Comparison of ENCODE assay signal across 30 mouse cellular contexts in the genomic region with DNA sequence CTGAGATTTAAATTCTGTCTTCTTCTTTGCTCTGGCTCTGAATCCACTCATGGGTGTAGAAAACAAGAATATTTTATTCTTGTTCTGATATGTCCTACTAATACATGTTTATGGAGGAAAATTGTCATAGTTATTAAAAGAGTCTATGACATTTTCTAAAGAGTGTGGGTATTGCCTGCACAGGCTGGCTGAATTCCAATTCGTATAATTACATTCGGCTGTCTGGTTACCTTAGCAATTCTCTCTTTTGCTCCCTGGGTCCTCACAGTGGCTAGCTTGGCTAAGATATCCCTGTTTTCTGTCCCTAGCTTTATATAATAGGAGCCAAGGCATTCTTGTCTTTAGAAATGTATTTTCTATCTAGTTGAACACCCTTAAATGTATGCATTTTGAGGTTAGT.
"Had no signal": no experiment of that assay in that cellular context is flagged by ENCODE, and none has a peak within 500 bp of the region (broad histone marks: within the 10 kb centered on the region; RNA-seq: fewer than 3 reads in every experiment).

No protein-coding gene starts in this region.

- ATAC-seq: liver, embryonic 12.5 days; liver, postnatal 0 days; lung, postnatal 0 days; midbrain, embryonic 13.5 days; midbrain, embryonic 15.5 days had no signal

- H3K9me3 ChIP-seq: limb, embryonic 10.5 days; limb, embryonic 12.5 days; limb, embryonic 13.5 days; limb, embryonic 15.5 days; liver, embryonic 12.5 days; liver, embryonic 13.5 days; liver, embryonic 15.5 days; lung, embryonic 15.5 days; midbrain, embryonic 10.5 days; midbrain, embryonic 12.5 days; midbrain, embryonic 13.5 days; midbrain, embryonic 15.5 days; neural tube, embryonic 12.5 days had no signal

- H3K27me3 ChIP-seq: limb, embryonic 15.5 days; liver, embryonic 12.5 days; liver, embryonic 13.5 days; liver, embryonic 15.5 days; lung, embryonic 15.5 days; megakaryocyte, embryonic 14.5 days; midbrain, embryonic 12.5 days; midbrain, embryonic 13.5 days; midbrain, embryonic 15.5 days; neural tube, embryonic 12.5 days had no signal

- H3K4me3 ChIP-seq: limb, embryonic 10.5 days; limb, embryonic 12.5 days; limb, embryonic 13.5 days; limb, embryonic 15.5 days; liver, embryonic 12.5 days; liver, embryonic 13.5 days; liver, embryonic 15.5 days; lung, embryonic 15.5 days; megakaryocyte, embryonic 14.5 days; midbrain, embryonic 10.5 days; midbrain, embryonic 12.5 days; midbrain, embryonic 13.5 days; midbrain, embryonic 15.5 days; myocyte; neural tube, embryonic 12.5 days had no signal

- H3K36me3 ChIP-seq: limb, embryonic 10.5 days; limb, embryonic 12.5 days; limb, embryonic 13.5 days; limb, embryonic 15.5 days; liver, embryonic 12.5 days; liver, embryonic 13.5 days; liver, embryonic 15.5 days; lung, embryonic 15.5 days; midbrain, embryonic 10.5 days; midbrain, embryonic 12.5 days; midbrain, embryonic 13.5 days; midbrain, embryonic 15.5 days; neural tube, embryonic 12.5 days had no signal

- H3K4me2 ChIP-seq: limb, embryonic 12.5 days; limb, embryonic 13.5 days; limb, embryonic 15.5 days; liver, embryonic 11.5 days; liver, embryonic 12.5 days; liver, embryonic 13.5 days; liver, embryonic 15.5 days; lung, embryonic 14.5 days; lung, embryonic 15.5 days; midbrain, embryonic 11.5 days; midbrain, embryonic 12.5 days; midbrain, embryonic 13.5 days; midbrain, embryonic 15.5 days; neural tube, embryonic 12.5 days had no signal

- H3K4me1 ChIP-seq: limb, embryonic 10.5 days; limb, embryonic 12.5 days; limb, embryonic 13.5 days; limb, embryonic 15.5 days; liver, embryonic 12.5 days; liver, embryonic 13.5 days; liver, embryonic 15.5 days; lung, embryonic 15.5 days; megakaryocyte, embryonic 14.5 days; midbrain, embryonic 10.5 days; midbrain, embryonic 12.5 days; midbrain, embryonic 13.5 days; midbrain, embryonic 15.5 days; neural tube, embryonic 12.5 days had no signal

- H3K9ac ChIP-seq: limb, embryonic 12.5 days; limb, embryonic 13.5 days; limb, embryonic 15.5 days; liver, embryonic 12.5 days; liver, embryonic 13.5 days; liver, embryonic 14.5 days; liver, embryonic 15.5 days; liver, postnatal 0 days; lung, embryonic 14.5 days; lung, embryonic 15.5 days; midbrain, embryonic 12.5 days; midbrain, embryonic 13.5 days; midbrain, embryonic 15.5 days; neural tube, embryonic 12.5 days had no signal

- H3K27ac ChIP-seq: limb, embryonic 10.5 days; limb, embryonic 12.5 days; limb, embryonic 13.5 days; limb, embryonic 15.5 days; liver, embryonic 12.5 days; liver, embryonic 13.5 days; liver, embryonic 14.5 days; liver, embryonic 15.5 days; lung, embryonic 15.5 days; macrophage; midbrain, embryonic 10.5 days; midbrain, embryonic 12.5 days; midbrain, embryonic 13.5 days; midbrain, embryonic 15.5 days; neural tube, embryonic 12.5 days had no signal

- DNase-seq: left cerebral cortex, postnatal 4 days; liver; liver, embryonic 13.5 days; liver, postnatal 0 days; lung, adult 18-20 months; lung, adult 2 months; lung, embryonic 14.5 days; lung, postnatal 10 days; lung, postnatal 14 days; lung, postnatal 36 days; lung, postnatal 4 days had no signal
